Mouse (Mus musculus): ENCODE data around the gene Troap. TPM values are rescaled to one million over a fixed set of nuclear protein-coding genes. Genes with fewer than 3 reads are reported as not detected.
A peak's percentile ranks its signal among the peaks of the same experiment; 100 is the strongest.

Troap gene
- total RNA-seq, 4 experiments from 2014 or later = 0.22 to 0.35 TPM; not detected in 2

- no peak for DNase-seq (ENCODE audit: low spot score)
Observed at GRCm38 (mm10) chr15:99114312-99115064, 40.1 kb downstream of the Troap start.

- no peak for DNase-seq (ENCODE audit: low spot score)
Observed at GRCm38 (mm10) chr15:99115065-99115423, 40.7 kb downstream of the Troap start.

GRCm38 (mm10) chr15:99116539-99116938 lies 42.2 kb downstream of the Troap start:
- no peak for DNase-seq (ENCODE audit: low spot score)

DNA sequence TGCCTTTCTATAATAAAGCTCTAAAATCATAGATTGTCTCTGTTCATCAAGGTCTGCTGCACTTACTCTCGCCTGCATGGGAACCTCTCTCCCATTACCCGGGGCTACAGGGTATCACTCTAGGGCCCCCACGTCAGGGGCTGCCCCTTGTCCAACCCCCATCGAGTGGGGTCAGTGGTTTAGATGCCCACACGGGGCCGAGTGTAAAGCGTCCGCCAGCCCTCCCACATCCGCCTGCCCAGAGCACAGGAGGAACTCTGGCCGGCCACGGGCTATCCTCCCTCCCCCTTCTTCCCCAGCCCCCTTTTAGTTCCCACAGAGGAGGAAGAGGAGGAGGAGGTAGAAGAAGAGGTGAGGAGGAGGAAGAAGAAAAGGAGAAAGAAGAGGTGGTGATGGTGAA lies 46.4 kb downstream of the Troap start:
- DNase-seq (ENCODE audit: low spot score) = no peak

DNA sequence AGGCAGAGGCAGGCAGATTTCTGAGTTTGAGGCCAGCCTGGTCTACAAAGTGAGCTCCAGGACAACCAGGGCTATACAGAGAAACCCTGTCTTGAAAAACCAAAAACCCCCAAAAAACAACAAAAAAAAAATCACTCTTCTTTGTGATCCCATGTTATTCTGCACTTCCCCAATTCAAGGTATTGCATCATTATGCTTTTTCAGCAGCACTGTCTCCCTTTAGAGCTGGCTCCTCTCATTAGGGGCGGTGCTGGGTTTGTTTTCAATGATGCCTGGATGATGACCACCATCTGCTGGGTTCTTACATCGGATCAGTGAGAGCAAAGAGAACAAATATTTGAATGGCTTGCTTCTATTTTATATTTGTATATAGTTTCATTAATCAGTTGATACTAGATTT lies 48.3 kb downstream of the Troap start:
- DNase-seq (ENCODE audit: low spot score) = no peak

DNA sequence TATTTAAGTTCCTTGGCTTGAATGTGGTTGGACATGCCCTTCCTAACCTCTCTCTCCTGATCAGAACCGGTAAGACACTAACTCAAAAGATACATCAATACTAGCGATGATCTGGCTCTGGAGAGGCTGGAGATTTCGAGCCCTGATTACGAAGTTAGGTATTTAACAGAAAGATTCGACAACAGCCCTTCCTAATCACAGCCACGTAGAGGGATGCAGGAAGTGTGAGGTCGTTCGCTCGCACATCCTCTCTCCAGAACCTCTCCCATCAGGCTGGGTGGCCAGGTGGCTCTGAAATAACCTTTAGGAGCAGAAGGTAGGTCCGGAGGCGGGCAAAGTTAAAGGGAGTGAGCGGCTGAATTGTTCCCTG lies 51.3 kb downstream of the Troap start, which contains the start of gene Spats2:
TSS of gene Spats2 (plus strand) at position 206 of the 370 bp plus-strand sequence.
- no peak for DNase-seq (ENCODE audit: low spot score)

- DNase-seq (ENCODE audit: low spot score) = peak; percentile 86
Observed at GRCm38 (mm10) chr15:99126081-99126815, 51.9 kb downstream of the Troap start.

GRCm38 (mm10) chr15:99126816-99127365 lies 52.5 kb downstream of the Troap start:
- DNase-seq (ENCODE audit: low spot score) = peak; percentile 19

DNA sequence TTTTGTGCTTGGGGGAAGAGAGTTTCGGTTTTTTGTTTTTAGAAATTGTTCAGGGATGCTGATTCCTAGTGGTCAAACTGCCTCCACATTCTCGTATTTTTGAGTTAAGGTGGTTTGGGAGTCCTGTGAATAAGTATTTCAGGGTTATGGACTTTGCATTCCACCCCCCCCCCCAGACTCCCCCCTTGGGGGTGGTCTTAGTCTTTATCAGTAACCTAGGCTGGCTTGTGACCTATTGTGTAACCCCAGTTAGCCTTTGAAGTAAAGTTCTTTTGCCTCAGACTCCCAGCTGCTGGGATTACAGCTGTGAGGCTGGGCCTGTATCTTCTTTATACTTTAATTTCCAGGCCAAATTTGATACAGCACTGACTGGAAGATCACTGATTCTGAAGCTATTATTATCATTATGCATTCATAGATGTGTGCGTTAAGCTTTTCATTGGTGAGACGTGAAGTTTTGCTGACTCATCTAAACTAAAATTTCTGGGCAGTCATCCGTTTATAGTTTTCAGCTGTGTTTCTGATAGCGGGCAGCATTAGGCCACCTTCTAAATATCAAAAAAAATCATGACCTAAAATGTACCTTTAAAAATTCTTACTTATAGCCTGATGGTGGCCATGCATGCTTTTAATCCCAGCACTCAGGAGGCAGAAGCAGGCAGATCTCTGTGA lies 53.6 kb downstream of the Troap start:
- no peak for DNase-seq (ENCODE audit: low spot score)

- no peak for DNase-seq (ENCODE audit: low spot score)
Observed at GRCm38 (mm10) chr15:99129441-99129840, 55.1 kb downstream of the Troap start.

DNA sequence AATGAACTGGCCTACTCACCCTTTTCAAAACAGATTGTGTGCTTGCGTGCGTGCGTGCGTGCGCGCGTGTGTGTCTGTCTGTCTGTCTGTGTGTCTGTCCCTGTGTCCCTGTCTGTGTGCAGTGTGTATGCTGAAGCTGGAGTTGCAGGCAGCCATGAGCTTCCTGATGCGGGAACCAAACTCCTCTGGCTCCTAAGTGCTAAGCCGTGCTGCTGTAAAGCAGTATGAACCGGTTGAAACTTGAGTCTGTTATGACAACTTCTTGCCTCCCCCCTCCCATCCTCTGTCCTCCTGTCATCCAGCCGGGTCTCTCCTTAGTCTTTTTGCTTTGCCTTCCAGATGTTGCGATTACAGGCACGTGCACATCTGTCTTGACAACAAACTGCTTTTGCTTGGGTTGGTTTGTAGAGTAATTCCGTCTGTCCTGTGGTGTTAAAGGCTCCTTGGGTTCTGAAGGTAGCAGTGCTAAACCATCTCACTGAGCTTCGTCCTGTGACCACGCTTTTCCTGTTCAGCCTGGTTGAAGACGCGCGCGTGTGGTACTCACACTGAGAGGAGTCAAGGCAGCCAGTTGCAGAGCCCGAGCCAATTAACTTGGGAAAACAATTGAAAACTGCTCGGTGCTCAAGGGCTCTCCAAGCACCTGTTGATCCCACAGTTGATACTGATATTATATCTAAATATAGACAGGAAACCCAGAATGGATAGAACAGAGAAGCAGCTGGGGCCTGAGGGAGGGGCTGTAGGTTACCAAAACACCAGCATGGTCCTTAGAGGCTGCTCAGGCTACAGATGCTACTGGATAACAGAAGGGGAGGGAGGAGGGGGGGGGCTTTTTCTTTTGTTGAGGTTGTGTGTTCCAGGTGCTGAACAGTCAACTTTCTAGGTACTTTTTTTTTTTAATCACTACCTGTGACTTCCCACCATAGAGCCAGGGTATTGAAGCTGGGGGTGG lies 55.9 kb downstream of the Troap start:
- no peak for DNase-seq (ENCODE audit: low spot score)

Small RNA genes lying within 50 kb of the gene (microRNA-seq; reads per million reads assigned to microRNA genes)
- not detected for gene Mir6960

Other genes starting within 250 kb of the Troap start
- gene Prkag1, start 243.1 kb upstream of the Troap start, total RNA-seq (2022) = 100 to 1,000 TPM in 2 of 4 experiments, 10 to 100 TPM in 2; 96.7 to 129 (median 109) TPM
- gene Kmt2d, start 203.4 kb upstream of the Troap start, total RNA-seq (2022) = 10 to 100 TPM; 54.7 to 66.1 (median 59.8) TPM
- 1 to 10 TPM; 1.2 to 2.8 (median 1.9) TPM for gene Rhebl1, start 180.0 kb upstream of the Troap start, total RNA-seq (2022)
- gene Dhh, start 176.0 kb upstream of the Troap start, total RNA-seq (2022) = 1 to 10 TPM in 2 of 4 experiments, under 1 TPM in 2; 0.72 to 1.6 (median 1.0) TPM
- 10 to 100 TPM in 2 of 4 experiments, 1 to 10 TPM in 2; 7.3 to 12.2 (median 10.0) TPM for gene Lmbr1l, start 156.3 kb upstream of the Troap start, total RNA-seq (2022)
- 100 to 1,000 TPM; 106 to 156 (median 115) TPM for gene Tuba1b, start 140.0 kb upstream of the Troap start, total RNA-seq (2022)
- not detected for gene Gm49450, start 121.0 kb upstream of the Troap start, total RNA-seq (2022)
- gene Tuba1a, start 120.9 kb upstream of the Troap start, total RNA-seq (2022) = 10 to 100 TPM; 37.4 to 83.6 (median 67.3) TPM
- 10 to 100 TPM; 32.2 to 40.4 (median 33.3) TPM for gene Tuba1c, start 44.7 kb upstream of the Troap start, total RNA-seq (2022)
- gene Prph, start 19.4 kb upstream of the Troap start, total RNA-seq (2022) = 1 to 10 TPM in 1 of 4 experiments, under 1 TPM in 3; 0.16 to 1.4 (median 0.47) TPM
- not detected for gene C1ql4, start 13.2 kb downstream of the Troap start, total RNA-seq (2022)
- 1 to 10 TPM in 1 of 4 experiments, under 1 TPM in 3; 0.38 to 1.2 (median 0.91) TPM for gene Dnajc22, start 18.6 kb downstream of the Troap start, total RNA-seq (2022)
- 1 to 10 TPM; 4.3 to 7.9 (median 7.2) TPM for gene Spats2, start 51.3 kb downstream of the Troap start, total RNA-seq (2022)
- gene Kcnh3, start 150.3 kb downstream of the Troap start, total RNA-seq (2022) = under 1 TPM in 3 of 4 experiments, not detected in 1; 0.17 to 0.69 (median 0.22) TPM
- gene Mcrs1, start 177.4 kb downstream of the Troap start, total RNA-seq (2022) = 10 to 100 TPM; 39.9 to 47.1 (median 44.3) TPM
- 10 to 100 TPM; 16.4 to 22.6 (median 20.3) TPM for gene Prpf40b, start 220.5 kb downstream of the Troap start, total RNA-seq (2022)
- under 1 TPM in 1 of 4 experiments, not detected in 3; 0.56 TPM for gene Fam186b, start 221.3 kb downstream of the Troap start, total RNA-seq (2022)

All from heart, adult 8-10 months (tissue).